Mouse (Mus musculus) lung, postnatal 0 days (tissue): Measurements from ENCODE around the gene Gamt. TPM values are rescaled to one million over a fixed set of nuclear protein-coding genes. Genes with fewer than 3 reads are reported as not detected.
"Not testable (repeated sequence)": the region's sequence is repeated elsewhere in the genome, so short reads cannot be mapped to it uniquely, and the experiment has no call there.

Experiments
- ATAC-seq: fragments of 200-750 bp; cut with Nextera tagmentation; 2 replicates; pipeline ENCODE4 v1.8.0; 2017; ENCODE audit warnings: moderate library complexity
- DNase-seq: peaks from one replicate; pipeline ENCODE4 v3.0.0-alpha.2; 2016; ENCODE audit warnings: low spot score
- H3K27ac ChIP-seq: fragments of 300-500 bp; sonication (generic); 2 replicates; pipeline ENCODE4 v1.5.1; 2014; ENCODE audit warnings: antibody characterized with exemption, mild to moderate bottlenecking, low read length, mixed read lengths
- H3K27me3 ChIP-seq: fragments of 300-500 bp; sonication (generic); replicated peaks from 2 replicates; pipeline ENCODE4 v1.6.1; 2014; ENCODE audit warnings: low read length, mixed read lengths; ENCODE audit not compliant: insufficient read depth
- H3K36me3 ChIP-seq: fragments of 300-500 bp; sonication (generic); 2 replicates; pipeline ENCODE4 v1.6.1; 2014; ENCODE audit warnings: low read length, mixed read lengths; ENCODE audit not compliant: insufficient read depth
- H3K4me1 ChIP-seq: fragments of 300-500 bp; sonication (generic); 2 replicates; pipeline ENCODE4 v1.6.1; 2014; ENCODE audit warnings: antibody characterized with exemption, low read depth, low read length, mixed read lengths; ENCODE audit not compliant: insufficient read depth
- H3K4me2 ChIP-seq: fragments of 300-500 bp; sonication (generic); replicated peaks from 2 replicates; pipeline ENCODE4 v1.6.1; 2014; ENCODE audit warnings: low read depth, mild to moderate bottlenecking, low read length, moderate library complexity, mixed read lengths
- H3K4me3 ChIP-seq: fragments of 300-500 bp; sonication (generic); 2 replicates; pipeline ENCODE4 v1.5.1; 2014; ENCODE audit warnings: low read depth, low read length
- H3K9ac ChIP-seq: fragments of 300-500 bp; sonication (generic); replicated peaks from 2 replicates; pipeline ENCODE4 v1.6.1; 2014; ENCODE audit warnings: low read depth, mild to moderate bottlenecking
- H3K9me3 ChIP-seq: fragments of 300-500 bp; sonication (generic); 2 replicates; pipeline ENCODE4 v1.6.1; 2016; ENCODE audit warnings: low read length, mixed read lengths
- CTCF ChIP-seq: IDR thresholded peaks from 2 replicates; pipeline ENCODE4 v1.5.1; 2016; ENCODE audit warnings: antibody characterized with exemption, mild to moderate bottlenecking
- EP300 ChIP-seq: IDR thresholded peaks from 2 replicates; pipeline ENCODE4 v1.6.1; 2016; ENCODE audit warnings: antibody characterized with exemption, mild to moderate bottlenecking, control low read depth
- WGBS: fragments of 180-500 bp; shearing (Covaris S2); extraction: QIAGEN DNeasy Blood & Tissue Kit; methylation state at CpG from one replicate; pipeline ENCODE4 v1.1.7; 2014; 5-methylcytosine and 5-hydroxymethylcytosine counted together
- microRNA-seq: library from miRNA; unstranded; fragments of <30 nt; microRNA quantifications from one replicate; pipeline ENCODE4, GENCODE M21; 2016
- polyA plus RNA-seq: library from polyadenylated mRNA; unstranded; fragments of >200 nt; fragmentation: Nextera tagmentation; extraction: Ambion mirVana; gene quantifications from 2 replicates; pipeline ENCODE4 v1.2.1, GENCODE M21; 2015

The Gamt gene
- polyA plus RNA-seq, 1 experiment from 2014 or later, result 23.5 TPM

DNA sequence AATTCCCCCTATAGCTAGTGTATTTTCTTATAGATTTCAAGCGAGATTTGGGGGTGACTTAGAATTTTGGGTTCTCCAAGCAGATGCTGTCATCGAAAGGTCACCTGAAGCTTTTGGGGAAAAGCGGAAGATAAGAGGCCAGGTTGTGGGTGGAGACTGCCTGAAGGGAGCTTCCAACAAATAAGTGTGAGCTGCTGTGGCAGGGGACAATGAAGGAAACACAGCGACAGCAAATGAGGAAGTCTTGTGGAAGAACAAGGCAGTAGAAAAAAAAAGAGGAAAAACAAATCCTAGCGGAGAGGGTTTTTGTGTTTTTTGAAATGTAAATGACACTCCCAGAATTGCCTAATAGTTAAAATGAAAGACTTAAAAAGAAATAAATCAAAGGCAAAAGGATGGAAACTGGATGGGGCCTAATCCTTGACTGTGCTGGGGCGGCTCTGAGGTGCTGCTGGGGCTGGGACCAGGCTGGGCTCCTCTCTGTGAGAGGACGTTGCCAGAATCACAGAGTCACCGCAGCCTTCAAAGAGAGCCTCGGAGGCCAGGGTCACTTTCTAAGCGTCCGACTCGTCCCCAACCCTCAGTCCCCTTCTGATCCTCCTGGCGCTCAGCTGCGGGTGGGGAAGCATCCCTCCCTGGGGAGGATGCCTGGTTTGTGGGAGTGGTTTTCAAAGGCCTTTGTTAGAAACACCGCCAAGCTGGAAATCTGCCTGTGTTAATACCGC, 45.6 kb downstream of the Gamt start:
- Histone ChIP-seq H3K4me2 (no peak overlapping the region), H3K27me3 (no peaks in the 10 kb centered on the region), H3K27ac (no peak overlapping the region), H3K36me3 (no peaks in the 10 kb centered on the region), H3K4me3 (no peak overlapping the region), H3K9ac (no peak overlapping the region), H3K4me1 (no peaks in the 10 kb centered on the region), H3K9me3 (no peaks in the 10 kb centered on the region)
- ATAC-seq (no peak), DNase-seq (peak; percentile 28)
- 32% methylated on average over 16 of the region's 16 CpGs for WGBS
- no peak for TF ChIP-seq EP300
- no peak for TF ChIP-seq CTCF

DNA sequence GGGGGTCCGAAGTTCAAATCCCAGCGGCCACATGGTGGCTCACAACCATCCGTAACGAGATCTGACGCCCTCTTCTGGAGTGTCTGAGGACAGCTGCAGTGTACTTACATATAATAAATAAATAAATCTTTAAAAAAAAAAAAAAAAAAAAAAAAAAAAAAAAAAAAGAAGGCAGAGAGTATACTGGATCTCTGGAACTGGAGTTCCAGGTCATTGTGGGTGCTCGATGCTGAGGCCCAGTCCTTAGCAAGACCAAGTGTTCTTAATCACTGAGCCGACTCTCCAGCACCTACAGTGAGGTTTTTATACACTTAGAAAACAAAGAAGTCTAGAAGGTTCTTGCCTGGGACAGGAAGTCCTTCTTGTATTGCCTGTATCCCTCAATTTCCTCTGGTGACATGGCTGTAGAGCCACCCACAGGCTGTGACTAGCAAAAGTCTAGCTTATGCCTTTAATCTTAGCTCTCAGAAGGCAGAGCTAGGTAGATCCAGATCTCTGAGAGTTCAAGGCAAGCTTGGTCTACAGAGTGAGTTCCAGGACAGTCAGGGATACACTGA, 49.2 kb downstream of the Gamt start:
- H3K36me3 ChIP-seq, H3K4me2 ChIP-seq, H3K27ac ChIP-seq, H3K9me3 ChIP-seq, DNase-seq, ATAC-seq, H3K4me3 ChIP-seq, H3K4me1 ChIP-seq, H3K27me3 ChIP-seq, H3K9ac ChIP-seq: not testable (repeated sequence)
- WGBS, result 66% methylated on average over 6 of the region's 7 CpGs

DNA sequence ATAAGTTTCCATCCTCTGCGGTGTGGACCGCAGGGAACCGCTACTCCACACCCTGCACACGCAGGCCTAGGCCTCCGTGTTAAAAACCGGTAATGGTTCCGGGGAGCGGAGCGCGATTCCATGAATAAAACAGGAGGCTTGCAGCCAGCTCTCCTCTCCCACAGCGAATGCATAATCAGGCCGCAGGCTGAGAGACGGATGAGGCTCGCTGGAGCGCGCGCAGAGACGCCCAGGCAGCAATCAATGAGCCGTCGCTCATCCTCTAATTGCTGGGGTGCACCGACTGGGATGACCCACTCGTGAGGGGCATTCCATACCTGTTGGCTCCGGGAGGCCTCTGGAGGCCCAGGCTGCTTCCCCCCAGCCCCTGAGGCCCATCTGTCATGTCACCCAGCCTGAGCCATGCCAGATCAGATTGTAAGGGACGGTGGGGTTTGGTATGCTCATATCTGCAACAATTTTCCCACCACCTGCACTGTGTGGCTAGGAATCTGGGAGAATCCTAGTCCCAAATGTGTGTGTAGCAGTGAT, 51.9 kb downstream of the Gamt start:
- DNase-seq (no peak), ATAC-seq (no peak)
- Histone ChIP-seq H3K27ac (no peak overlapping the region), H3K36me3 (no peaks in the 10 kb centered on the region), H3K9ac (no peak overlapping the region), H3K4me1 (no peaks in the 10 kb centered on the region), H3K27me3 (no peaks in the 10 kb centered on the region), H3K9me3 (no peaks in the 10 kb centered on the region), H3K4me3 (no peak overlapping the region), H3K4me2 (no peak overlapping the region)
- WGBS, result 23% methylated on average over 24 of the region's 24 CpGs
- no peak for TF ChIP-seq CTCF

DNA sequence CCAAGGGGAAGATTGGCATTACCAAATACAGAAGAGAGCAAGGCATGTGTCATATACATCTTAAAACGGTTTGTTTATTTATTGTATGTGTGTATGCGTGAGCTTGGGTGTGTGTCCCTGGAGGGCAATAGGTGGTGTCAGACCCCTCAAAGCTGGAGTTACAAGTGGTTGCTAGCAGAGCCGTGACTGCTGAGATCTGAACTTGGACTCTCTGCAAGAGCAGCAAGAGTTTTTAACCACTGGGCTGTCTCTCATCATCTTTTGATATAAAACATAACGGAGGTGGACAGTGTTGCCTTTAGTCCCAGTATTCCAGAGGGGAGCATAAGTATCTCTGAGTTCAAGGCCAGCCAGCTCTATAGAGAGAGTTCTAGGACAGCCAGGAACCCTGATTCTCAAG, 52.6 kb downstream of the Gamt start:
- Histone ChIP-seq H3K4me1 (no peaks in the 10 kb centered on the region), H3K27me3 (no peaks in the 10 kb centered on the region), H3K9ac (no peak overlapping the region), H3K4me3 (no peak overlapping the region), H3K4me2 (no peak overlapping the region), H3K9me3 (no peaks in the 10 kb centered on the region), H3K27ac (no peak overlapping the region), H3K36me3 (no peaks in the 10 kb centered on the region)
- DNase-seq (no peak), ATAC-seq (no peak)
- 64% methylated on average over 4 of the region's 4 CpGs for WGBS
- TF ChIP-seq EP300 (no peak), CTCF (no peak)

Small RNAs within 50 kb of the gene (microRNA-seq; reads per million reads assigned to microRNA genes)
- 1.5 reads per million for gene Mir6911

Other genes with a start within 250 kb of the Gamt start
- gene Arhgap45, start 244.4 kb downstream of the Gamt start, polyA plus RNA-seq, result 20.1 and 22.2 TPM in 2 replicates
- gene Polr2e, start 221.2 kb downstream of the Gamt start, polyA plus RNA-seq, result 178 and 202 TPM in 2 replicates
- gene Gpx4, start 213.8 kb downstream of the Gamt start, polyA plus RNA-seq, result 1,058 and 1,082 TPM in 2 replicates
- gene Sbno2, start 155.4 kb downstream of the Gamt start, polyA plus RNA-seq, result 17.5 and 26.4 TPM in 2 replicates
- gene Stk11, start 145.2 kb downstream of the Gamt start, polyA plus RNA-seq, result 19.0 and 19.8 TPM in 2 replicates
- gene Atp5d, start 122.4 kb downstream of the Gamt start, polyA plus RNA-seq, result 463 and 491 TPM in 2 replicates
- gene Cbarp, start 120.2 kb downstream of the Gamt start, polyA plus RNA-seq, result 5.1 and 5.5 TPM in 2 replicates
- 13.2 and 14.2 TPM in 2 replicates for gene Midn, start 112.7 kb downstream of the Gamt start, polyA plus RNA-seq
- 203 and 305 TPM in 2 replicates for gene Cirbp, start 95.0 kb downstream of the Gamt start, polyA plus RNA-seq
- gene 1600002K03Rik, start 88.1 kb downstream of the Gamt start, polyA plus RNA-seq, result 10.4 and 11.7 TPM in 2 replicates
- 5.1 and 6.9 TPM in 2 replicates for gene Efna2, start 81.5 kb downstream of the Gamt start, polyA plus RNA-seq
- 34.0 and 36.9 TPM in 2 replicates for gene Mum1, start 34.6 kb downstream of the Gamt start, polyA plus RNA-seq
- 295 and 327 TPM in 2 replicates for gene Ndufs7, start 11.9 kb downstream of the Gamt start, polyA plus RNA-seq
- gene Dazap1, start 474 bp upstream of the Gamt start, polyA plus RNA-seq, result 37.8 and 38.1 TPM in 2 replicates
- gene Rps15, start 31.4 kb upstream of the Gamt start, polyA plus RNA-seq, result 651 and 741 TPM in 2 replicates
- gene Apc2, start 35.0 kb upstream of the Gamt start, polyA plus RNA-seq, result 0.57 and 0.85 TPM in 2 replicates
- 58.4 and 64.8 TPM in 2 replicates for gene 2310011J03Rik, start 59.5 kb upstream of the Gamt start, polyA plus RNA-seq
- gene Pcsk4, start 68.5 kb upstream of the Gamt start, polyA plus RNA-seq, result 3.4 and 3.7 TPM in 2 replicates
- 15.4 and 17.6 TPM in 2 replicates for gene Reep6, start 68.9 kb upstream of the Gamt start, polyA plus RNA-seq
- 6.4 and 7.3 TPM in 2 replicates for gene Adamtsl5, start 87.4 kb upstream of the Gamt start, polyA plus RNA-seq
- gene Plk5, start 95.4 kb upstream of the Gamt start, polyA plus RNA-seq, result 1.00 and 1.0 TPM in 2 replicates
- gene Mex3d, start 126.6 kb upstream of the Gamt start, polyA plus RNA-seq, result 6.0 and 6.3 TPM in 2 replicates
- 90.6 and 90.7 TPM in 2 replicates for gene Mbd3, start 138.5 kb upstream of the Gamt start, polyA plus RNA-seq
- gene Uqcr11, start 145.8 kb upstream of the Gamt start, polyA plus RNA-seq, result 511 and 651 TPM in 2 replicates
- gene Tcf3, start 172.6 kb upstream of the Gamt start, polyA plus RNA-seq, result 34.7 and 36.2 TPM in 2 replicates
- gene Onecut3, start 233.8 kb upstream of the Gamt start, polyA plus RNA-seq, result not detected in 2 replicates